Comparison of ENCODE assay signal across 34 mouse cellular contexts in genomic region chr8:92718057-92718456, GRCm38 (mm10). TPM values are rescaled to one million over a fixed set of nuclear protein-coding genes. Genes with fewer than 3 reads are reported as not detected.
A peak's percentile ranks its signal among the peaks of the same experiment; 100 is the strongest.
DNase-seq lines count a peak whose midpoint lies in the region; ATAC-seq and TF ChIP-seq lines count a peak whose summit lies in the region.
"Had no signal": no experiment of that assay in that cellular context is flagged by ENCODE, and none has a peak within 500 bp of the region (broad histone marks: within the 10 kb centered on the region; RNA-seq: fewer than 3 reads in every experiment).

No protein-coding gene starts in this region.

- 0 out of 2 replicates have a peak, but pooled peaks cover 10% of the 10 kb centered on the region for H3K27me3 ChIP-seq in embryonic facial prominence, embryonic 13.5 days
- H3K27me3 ChIP-seq in embryonic facial prominence, embryonic 10.5 days (replicated peaks; ENCODE audit: low read depth, poor library complexity, severe bottlenecking), result no peaks in the 10 kb centered on the region
- H3K27me3 ChIP-seq in heart, embryonic 14.5 days (ENCODE audit: control insufficient read depth, insufficient read depth, low read length), result no peaks in the 10 kb centered on the region
- no peaks in the 10 kb centered on the region for H3K27me3 ChIP-seq in heart, embryonic 12.5 days (replicated peaks)
- H3K27me3 ChIP-seq in midbrain, embryonic 11.5 days (ENCODE audit: control insufficient read depth, insufficient read depth, low read length), result no peaks in the 10 kb centered on the region
- no peaks in the 10 kb centered on the region for H3K27me3 ChIP-seq in midbrain, postnatal 0 days (ENCODE audit: insufficient read depth, low read length)
- H3K27me3 ChIP-seq: CH12.LX; embryonic facial prominence, embryonic 12.5 days; liver, embryonic 15.5 days; lung, embryonic 15.5 days had no signal

- H3K4me1 ChIP-seq in embryonic facial prominence, embryonic 13.5 days, result peaks cover 30% of the 10 kb centered on the region
- peaks cover 12% of the 10 kb centered on the region for H3K4me1 ChIP-seq in embryonic facial prominence, embryonic 10.5 days
- H3K4me1 ChIP-seq in heart, embryonic 14.5 days (ENCODE audit: control insufficient read depth in 2 of 2, insufficient read depth in 2 of 2, low read length in 2 of 2), result peaks cover 9 to 15% of the 10 kb centered on the region in 2 experiments; a peak in 3 of 4 replicates
- H3K4me1 ChIP-seq in heart, embryonic 12.5 days (replicated peaks), result peaks cover 19% of the 10 kb centered on the region
- peaks cover 11% of the 10 kb centered on the region for H3K4me1 ChIP-seq in midbrain, embryonic 11.5 days (ENCODE audit: control insufficient read depth, insufficient read depth, low read length)
- no peaks in the 10 kb centered on the region for H3K4me1 ChIP-seq in midbrain, postnatal 0 days (ENCODE audit: insufficient read depth, low read length)
- H3K4me1 ChIP-seq: liver, embryonic 15.5 days had no signal

- H3K36me3 ChIP-seq in embryonic facial prominence, embryonic 13.5 days, result no peaks in the 10 kb centered on the region
- H3K36me3 ChIP-seq in embryonic facial prominence, embryonic 10.5 days (replicated peaks), result no peaks in the 10 kb centered on the region
- no peaks in the 10 kb centered on the region for H3K36me3 ChIP-seq in heart, embryonic 14.5 days (ENCODE audit: control insufficient read depth, insufficient read depth, low read length)
- no peaks in the 10 kb centered on the region for H3K36me3 ChIP-seq in heart, embryonic 12.5 days
- no peaks in the 10 kb centered on the region for H3K36me3 ChIP-seq in midbrain, embryonic 11.5 days (ENCODE audit: control insufficient read depth, insufficient read depth, low read length)
- H3K36me3 ChIP-seq in midbrain, postnatal 0 days (ENCODE audit: insufficient read depth, low read length), result no peaks in the 10 kb centered on the region
- H3K36me3 ChIP-seq: embryonic facial prominence, embryonic 12.5 days; forebrain, embryonic 12.5 days; limb, embryonic 12.5 days; liver, embryonic 15.5 days; lung, embryonic 15.5 days; midbrain, embryonic 10.5 days had no signal

- H3K9ac ChIP-seq in embryonic facial prominence, embryonic 13.5 days, result no peak overlapping the region
- H3K9ac ChIP-seq in heart, embryonic 14.5 days (ENCODE audit: low read length), result no peak overlapping the region
- no peak overlapping the region for H3K9ac ChIP-seq in heart, embryonic 12.5 days
- no peak overlapping the region for H3K9ac ChIP-seq in midbrain, embryonic 11.5 days (ENCODE audit: low read length)
- H3K9ac ChIP-seq in midbrain, postnatal 0 days (replicated peaks; ENCODE audit: low read length, poor library complexity, severe bottlenecking), result no peak overlapping the region
- H3K9ac ChIP-seq: embryonic facial prominence, embryonic 12.5 days; forebrain, embryonic 12.5 days; hindbrain, embryonic 14.5 days; limb, embryonic 12.5 days; liver, embryonic 15.5 days; lung, embryonic 15.5 days had no signal

- DNase-seq in embryonic facial prominence, embryonic 10.5 days (ENCODE audit: low spot score), result no peak
- peak; percentile 62 for DNase-seq in midbrain, embryonic 11.5 days (ENCODE audit: low spot score, missing footprints)
- no peak for DNase-seq in midbrain, postnatal 0 days (ENCODE audit: low spot score)
- DNase-seq in spleen, postnatal 36 days (ENCODE audit: low spot score in 2 of 2), result no peak
- no peak for DNase-seq in urinary bladder, postnatal 36 days (ENCODE audit: low spot score in 2 of 2)
- DNase-seq: adrenal gland, adult 8-10 months; cerebellum, adult 11 months; cerebellum, adult 9-10 months; cerebellum, postnatal 36 days; gastrocnemius, postnatal 36 days; kidney, postnatal 25 days; right cerebral cortex, postnatal 25 days; thymus, postnatal 14 days had no signal

- H3K9me3 ChIP-seq in embryonic facial prominence, embryonic 13.5 days, result no peaks in the 10 kb centered on the region
- no peaks in the 10 kb centered on the region for H3K9me3 ChIP-seq in embryonic facial prominence, embryonic 10.5 days
- no peaks in the 10 kb centered on the region for H3K9me3 ChIP-seq in heart, embryonic 14.5 days (ENCODE audit: control insufficient read depth, low read length)
- H3K9me3 ChIP-seq in heart, embryonic 12.5 days (replicated peaks), result no peaks in the 10 kb centered on the region
- no peaks in the 10 kb centered on the region for H3K9me3 ChIP-seq in midbrain, embryonic 11.5 days (ENCODE audit: control insufficient read depth, low read length)
- no peaks in the 10 kb centered on the region for H3K9me3 ChIP-seq in midbrain, postnatal 0 days (ENCODE audit: low read length)
- H3K9me3 ChIP-seq: embryonic facial prominence, embryonic 12.5 days; forebrain, embryonic 12.5 days; limb, embryonic 12.5 days; liver, embryonic 15.5 days; lung, embryonic 15.5 days; midbrain, embryonic 10.5 days had no signal

- no peak for ATAC-seq in embryonic facial prominence, embryonic 13.5 days (ENCODE audit: insufficient number of reproducible peaks, insufficient read depth, low FRiP score, low TSS enrichment, low read depth)
- ATAC-seq in heart, embryonic 14.5 days (ENCODE audit: insufficient number of reproducible peaks, insufficient read depth, low FRiP score, low read depth), result no peak
- no peak for ATAC-seq in heart, embryonic 12.5 days (ENCODE audit: insufficient number of reproducible peaks, low FRiP score)
- ATAC-seq in midbrain, embryonic 11.5 days (ENCODE audit: low FRiP score), result no peak
- no peak for ATAC-seq in midbrain, postnatal 0 days (ENCODE audit: low FRiP score)
- ATAC-seq: intestine, postnatal 0 days; midbrain, embryonic 16.5 days had no signal

- WGBS in embryonic facial prominence, embryonic 13.5 days, result 67% methylated on average over 5 of the region's 5 CpGs
- 91% methylated on average over 5 of the region's 5 CpGs for WGBS in embryonic facial prominence, embryonic 10.5 days
- WGBS in heart, embryonic 14.5 days, result 52% methylated on average over 5 of the region's 5 CpGs
- WGBS in heart, embryonic 12.5 days, result 66% methylated on average over 5 of the region's 5 CpGs
- 88% methylated on average over 5 of the region's 5 CpGs for WGBS in midbrain, embryonic 11.5 days
- WGBS in midbrain, postnatal 0 days, result 71% methylated on average over 5 of the region's 5 CpGs

- no peak for TF ChIP-seq CTCF in midbrain, postnatal 0 days (IDR thresholded peaks at IDR 0.05)

- H3K4me3 ChIP-seq in embryonic facial prominence, embryonic 13.5 days, result no peak overlapping the region
- no peak overlapping the region for H3K4me3 ChIP-seq in embryonic facial prominence, embryonic 10.5 days
- no peak overlapping the region for H3K4me3 ChIP-seq in heart, embryonic 14.5 days (ENCODE audit: control insufficient read depth in 1 of 2, insufficient read depth in 1 of 2, low read depth in 1 of 2, low read length in 2 of 2)
- no peak overlapping the region for H3K4me3 ChIP-seq in heart, embryonic 12.5 days
- H3K4me3 ChIP-seq in midbrain, embryonic 11.5 days (ENCODE audit: low read depth, low read length), result no peak overlapping the region
- H3K4me3 ChIP-seq in midbrain, postnatal 0 days (ENCODE audit: low read depth, low read length), result no peak overlapping the region
- H3K4me3 ChIP-seq: embryonic facial prominence, embryonic 12.5 days; forebrain, embryonic 12.5 days; left cerebral cortex, adult 2 months; limb, embryonic 12.5 days; liver, embryonic 15.5 days; lung, embryonic 15.5 days; midbrain, embryonic 10.5 days had no signal

- H3K4me2 ChIP-seq in embryonic facial prominence, embryonic 13.5 days, result 0 out of 2 replicates have a peak overlapping the region, but pooled peaks have one; percentile 1
- H3K4me2 ChIP-seq in heart, embryonic 14.5 days (ENCODE audit: low read length), result 0 out of 2 replicates have a peak overlapping the region, but pooled peaks have one; percentile 4
- H3K4me2 ChIP-seq in heart, embryonic 12.5 days, result no peak overlapping the region
- H3K4me2 ChIP-seq in midbrain, embryonic 11.5 days, result no peak overlapping the region
- no peak overlapping the region for H3K4me2 ChIP-seq in midbrain, postnatal 0 days (ENCODE audit: low read depth, low read length, poor library complexity, severe bottlenecking)
- H3K4me2 ChIP-seq: embryonic facial prominence, embryonic 12.5 days; forebrain, embryonic 12.5 days; hindbrain, embryonic 14.5 days; limb, embryonic 12.5 days; liver, embryonic 15.5 days; lung, embryonic 15.5 days had no signal

- 0 out of 2 replicates have a peak overlapping the region, but pooled peaks have one; percentile 40 for H3K27ac ChIP-seq in embryonic facial prominence, embryonic 13.5 days
- no peak overlapping the region for H3K27ac ChIP-seq in embryonic facial prominence, embryonic 10.5 days (replicated peaks)
- H3K27ac ChIP-seq in heart, embryonic 14.5 days (replicated peaks in 1 of 2; ENCODE audit: control insufficient read depth in 1 of 2, insufficient read depth in 1 of 2, low read depth in 2 of 2, low read length in 2 of 2), result peak overlapping the region; percentile 49 to 60
- H3K27ac ChIP-seq in heart, embryonic 12.5 days (ENCODE audit: poor library complexity, severe bottlenecking), result no peak overlapping the region
- H3K27ac ChIP-seq in midbrain, embryonic 11.5 days (ENCODE audit: low read depth, low read length), result no peak overlapping the region
- H3K27ac ChIP-seq in midbrain, postnatal 0 days (ENCODE audit: low read depth, low read length), result no peak overlapping the region
- H3K27ac ChIP-seq: embryonic facial prominence, embryonic 12.5 days; forebrain, embryonic 12.5 days; hindbrain, embryonic 14.5 days; left cerebral cortex, adult 2 months; limb, embryonic 12.5 days; liver, embryonic 15.5 days; lung, embryonic 15.5 days; midbrain, embryonic 10.5 days had no signal

RNA-seq across cellular contexts. Expression of gene Irx6, which starts 44.0 kb away (rescaled TPM):
- 1.0 and 1.1 TPM in 2 replicates for polyA plus RNA-seq in embryonic facial prominence, embryonic 13.5 days (2015; fragmentation: Nextera tagmentation; extraction: Ambion mirVana)
- polyA plus RNA-seq in embryonic facial prominence, embryonic 10.5 days (2016; fragmentation: Nextera tagmentation; extraction: Ambion mirVana), result 0.11 and 0.37 TPM in 2 replicates
- polyA plus RNA-seq in heart, embryonic 14.5 days (2014; fragmentation: Nextera tagmentation; extraction: Ambion mirVana), result 1.9 and 2.4 TPM in 2 replicates
- polyA plus RNA-seq in heart, embryonic 12.5 days (2016; fragmentation: Nextera tagmentation; extraction: Ambion mirVana), result 3.1 and 3.8 TPM in 2 replicates
- 2.3 and 2.6 TPM in 2 replicates for polyA plus RNA-seq in midbrain, embryonic 11.5 days (2014; fragmentation: Nextera tagmentation; extraction: Ambion mirVana)
- 4.4 and 6.6 TPM in 2 replicates for total RNA-seq in midbrain, postnatal 0 days (2014; rRNA removed)
- 4.0 and 5.4 TPM in 2 replicates for polyA plus RNA-seq in midbrain, postnatal 0 days (2015; fragmentation: Nextera tagmentation; extraction: Ambion mirVana)
- total RNA-seq: adrenal gland, adult 8-10 months; adrenal gland, postnatal 4 days; CH12.LX; ES-E14; gastrocnemius, postnatal 36 days; hematopoietic stem cell, adult 5-6 weeks; liver, adult 2 months; megakaryocyte progenitor cell, adult 5-6 weeks had no signal
- polyA plus RNA-seq: C2C12; kidney, embryonic 14.5 days; liver, adult 2 months; liver, embryonic 15.5 days; lung, embryonic 15.5 days had no signal

Comparison
In these comparisons a context has a peak if more than half of its experiments do, and no peak if none do; other contexts are left out.
1. H3K27ac ChIP-seq: peak in embryonic facial prominence, embryonic 13.5 days (single experiment) and heart, embryonic 14.5 days (2 of 2); none in embryonic facial prominence, embryonic 10.5 days (single experiment), heart, embryonic 12.5 days (single experiment), midbrain, embryonic 11.5 days (single experiment) and midbrain, postnatal 0 days (single experiment).
2. H3K4me2 ChIP-seq: peak in embryonic facial prominence, embryonic 13.5 days (single experiment) and heart, embryonic 14.5 days (single experiment); none in heart, embryonic 12.5 days (single experiment), midbrain, embryonic 11.5 days (single experiment) and midbrain, postnatal 0 days (single experiment).